Mouse (Mus musculus) intestine, postnatal 0 days (tissue): Measurements from ENCODE around the gene Lnpep. TPM values are rescaled to one million over a fixed set of nuclear protein-coding genes. Genes with fewer than 3 reads are reported as not detected.

Source experiments
- ATAC-seq: fragments of 200-750 bp; cut with Nextera tagmentation; 2 replicates; pipeline ENCODE4 v1.8.0; 2017; ENCODE audit warnings: mild to moderate bottlenecking, moderate TSS enrichment, moderate library complexity
- H3K27ac ChIP-seq: fragments of 300-500 bp; sonication (generic); 2 replicates; pipeline ENCODE4 v1.5.1; 2014; ENCODE audit warnings: mild to moderate bottlenecking, low read depth, low read length, moderate library complexity
- H3K27me3 ChIP-seq: fragments of 300-500 bp; sonication (generic); replicated peaks from 2 replicates; pipeline ENCODE4 v1.6.1; 2014; ENCODE audit warnings: low read length, mixed read lengths; ENCODE audit not compliant: control insufficient read depth, insufficient read depth
- H3K36me3 ChIP-seq: fragments of 300-500 bp; sonication (generic); 2 replicates; pipeline ENCODE4 v1.6.1; 2014; ENCODE audit warnings: mild to moderate bottlenecking, moderate library complexity; ENCODE audit not compliant: control insufficient read depth, insufficient read depth
- H3K4me1 ChIP-seq: fragments of 300-500 bp; sonication (generic); replicated peaks from 2 replicates; pipeline ENCODE4 v1.6.1; 2014; ENCODE audit warnings: antibody characterized with exemption, low read length, mixed read lengths; ENCODE audit not compliant: control insufficient read depth, insufficient read depth
- H3K4me2 ChIP-seq: fragments of 300-500 bp; sonication (generic); replicated peaks from 2 replicates; pipeline ENCODE4 v1.6.1; 2014; ENCODE audit warnings: low read depth, mild to moderate bottlenecking, moderate library complexity
- H3K4me3 ChIP-seq: fragments of 300-500 bp; sonication (generic); 2 replicates; pipeline ENCODE4 v1.5.1; 2014; ENCODE audit warnings: low read depth, low read length
- H3K9ac ChIP-seq: fragments of 300-500 bp; sonication (generic); 2 replicates; pipeline ENCODE4 v1.6.1; 2014; ENCODE audit warnings: mild to moderate bottlenecking, low read depth, low read length
- H3K9me3 ChIP-seq: fragments of 300-500 bp; sonication (generic); 2 replicates; pipeline ENCODE4 v1.6.1; 2016; ENCODE audit warnings: mixed run types; ENCODE audit not compliant: control insufficient read depth
- CTCF ChIP-seq: sonication (generic); IDR thresholded peaks from 2 replicates; pipeline ENCODE4 v1.5.1; 2016; ENCODE audit warnings: low read depth, mild to moderate bottlenecking, control low read depth, antibody characterized with exemption, moderate library complexity
- WGBS: fragments of 180-500 bp; shearing (Covaris S2); extraction: QIAGEN DNeasy Blood & Tissue Kit; methylation state at CpG from one replicate; pipeline ENCODE4 v1.1.7; 2014; 5-methylcytosine and 5-hydroxymethylcytosine counted together
- polyA plus RNA-seq: library from polyadenylated mRNA; unstranded; fragments of >200 nt; fragmentation: Nextera tagmentation; extraction: Ambion mirVana; gene quantifications from 2 replicates; pipeline ENCODE4 v1.2.1, GENCODE M21; 2015

Lnpep gene
- polyA plus RNA-seq, 1 experiment from 2014 or later, result 4.0 TPM

DNA sequence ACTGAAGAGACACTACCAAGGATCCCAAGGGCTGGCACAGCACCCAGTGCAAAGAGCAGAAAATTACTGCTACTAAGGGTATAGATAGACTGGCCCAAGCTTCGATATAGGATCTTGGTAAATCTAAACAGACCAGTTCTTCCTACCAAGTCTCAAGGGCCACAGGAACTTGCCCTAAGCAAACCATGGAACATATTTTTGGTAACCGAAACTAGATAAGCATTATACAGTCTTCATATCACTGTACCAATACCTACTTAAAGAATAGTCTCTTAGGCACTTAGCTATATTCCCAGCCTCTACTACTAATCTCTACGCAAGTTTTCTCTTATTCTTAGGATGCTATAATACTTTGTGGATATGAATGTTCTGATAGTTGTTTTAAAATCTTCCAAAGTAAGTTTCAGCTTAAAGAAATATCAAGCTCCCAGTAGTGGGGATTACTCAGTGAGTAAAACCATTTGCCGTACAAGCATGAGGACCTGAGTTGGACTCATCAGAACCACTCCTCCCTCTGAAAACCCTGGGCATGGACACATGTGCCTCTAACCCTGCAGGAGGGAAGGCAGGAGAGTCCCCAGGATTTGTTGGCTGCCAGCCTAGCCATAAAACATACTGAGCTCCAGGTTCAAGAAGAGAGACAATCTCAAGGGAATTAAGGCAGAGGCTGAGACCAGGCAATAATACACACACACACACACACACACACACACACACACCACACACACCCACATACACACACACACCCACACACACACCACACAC is 7.2 kb downstream of the Lnpep start:
- WGBS, result 83% methylated on average over 4 of the region's 4 CpGs
- no peak for TF ChIP-seq CTCF
- H3K9ac ChIP-seq, result no peak overlapping the region
- H3K4me2 ChIP-seq, result no peak overlapping the region
- no peaks in the 10 kb centered on the region for H3K9me3 ChIP-seq
- 0 out of 2 replicates have a peak, but pooled peaks cover 2% of the 10 kb centered on the region for H3K4me1 ChIP-seq
- no peak overlapping the region for H3K4me3 ChIP-seq
- H3K27me3 ChIP-seq, result no peaks in the 10 kb centered on the region
- no peak overlapping the region for H3K27ac ChIP-seq
- no peak for ATAC-seq
- H3K36me3 ChIP-seq, result no peaks in the 10 kb centered on the region

DNA sequence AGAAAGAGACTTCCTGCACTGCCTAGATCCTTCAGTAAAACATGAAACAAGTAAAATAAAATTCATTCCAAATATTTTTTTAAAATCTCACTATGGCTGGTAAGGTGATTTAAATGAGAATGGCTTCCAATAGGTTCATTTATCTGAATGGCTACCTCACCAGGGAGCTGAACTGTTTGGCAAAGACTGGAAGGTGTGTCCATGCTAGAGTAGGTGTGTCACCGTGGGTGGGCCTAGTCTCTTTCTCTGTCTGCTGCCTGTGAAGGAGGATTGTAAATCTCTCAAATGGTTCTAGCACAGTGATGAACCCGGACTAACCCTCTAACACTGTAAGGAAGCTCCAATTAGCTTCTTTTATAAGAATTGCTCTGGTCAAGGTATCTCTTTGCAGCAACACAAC is 12.5 kb downstream of the Lnpep start:
- Histone ChIP-seq H3K4me1 (no peaks in the 10 kb centered on the region), H3K27ac (no peak overlapping the region), H3K4me3 (no peak overlapping the region), H3K4me2 (no peak overlapping the region), H3K9me3 (no peaks in the 10 kb centered on the region), H3K27me3 (no peaks in the 10 kb centered on the region), H3K9ac (no peak overlapping the region), H3K36me3 (no peaks in the 10 kb centered on the region)
- 77% methylated on average over 2 of the region's 2 CpGs for WGBS
- TF ChIP-seq CTCF, result no peak
- no peak for ATAC-seq

DNA sequence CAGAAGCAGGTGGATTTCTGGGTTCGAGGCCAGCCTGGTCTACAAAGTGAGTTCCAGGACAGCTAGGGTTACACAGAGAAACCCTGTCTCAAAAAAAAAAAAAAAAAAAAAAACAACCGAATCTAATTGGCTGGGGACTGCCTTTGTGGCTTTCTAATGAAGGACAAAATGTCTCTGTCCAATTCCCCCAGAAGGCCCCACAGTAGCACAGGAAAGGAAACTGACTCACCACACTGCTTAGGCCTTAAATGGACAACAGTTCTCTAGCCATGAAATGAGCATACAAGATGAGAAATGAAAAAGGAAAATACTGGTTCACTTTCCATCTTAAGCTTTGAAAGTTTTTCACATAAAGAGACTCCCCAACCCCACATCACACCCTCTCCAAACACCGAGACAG is 15.3 kb downstream of the Lnpep start:
- H3K4me3 ChIP-seq, result no peak overlapping the region
- H3K27me3 ChIP-seq, result no peaks in the 10 kb centered on the region
- H3K27ac ChIP-seq, result no peak overlapping the region
- 72% methylated on average over 3 of the region's 3 CpGs for WGBS
- H3K9ac ChIP-seq, result no peak overlapping the region
- no peak for ATAC-seq
- H3K36me3 ChIP-seq, result no peaks in the 10 kb centered on the region
- H3K4me1 ChIP-seq, result no peaks in the 10 kb centered on the region
- no peak for TF ChIP-seq CTCF
- no peaks in the 10 kb centered on the region for H3K9me3 ChIP-seq
- no peak overlapping the region for H3K4me2 ChIP-seq

DNA sequence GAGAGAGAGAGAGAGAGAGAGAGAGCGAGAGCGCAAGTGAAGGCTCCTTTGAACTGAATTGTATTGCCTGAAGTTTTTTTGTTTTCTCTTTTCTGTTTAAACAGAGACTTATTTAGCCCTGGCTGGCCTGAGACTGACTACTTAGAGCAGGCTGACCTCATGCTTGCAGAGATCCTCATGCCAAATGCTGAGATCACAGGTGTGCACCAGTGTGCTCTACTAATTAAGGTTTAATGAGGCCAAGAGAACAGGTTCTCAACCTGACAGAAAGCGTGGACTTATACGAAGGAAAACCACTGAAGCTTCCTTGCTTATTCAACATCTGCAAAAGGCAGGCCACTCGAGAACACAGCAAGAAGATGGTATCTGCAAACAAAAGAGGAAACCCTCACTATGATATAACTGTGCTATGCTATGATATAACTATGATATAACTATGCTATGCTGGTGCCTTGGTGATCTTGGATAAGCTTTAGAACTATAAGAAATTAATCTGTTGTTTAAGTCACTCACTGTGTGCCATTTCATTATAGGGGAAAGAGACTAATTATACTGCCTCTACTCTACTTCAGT is 16.3 kb downstream of the Lnpep start:
- Histone ChIP-seq H3K4me1 (no peaks in the 10 kb centered on the region), H3K27me3 (no peaks in the 10 kb centered on the region), H3K4me3 (no peak overlapping the region), H3K9me3 (no peaks in the 10 kb centered on the region), H3K27ac (no peak overlapping the region), H3K9ac (no peak overlapping the region), H3K36me3 (no peaks in the 10 kb centered on the region), H3K4me2 (no peak overlapping the region)
- TF ChIP-seq CTCF, result no peak
- 77% methylated on average over 5 of the region's 5 CpGs for WGBS
- ATAC-seq, result no peak

DNA sequence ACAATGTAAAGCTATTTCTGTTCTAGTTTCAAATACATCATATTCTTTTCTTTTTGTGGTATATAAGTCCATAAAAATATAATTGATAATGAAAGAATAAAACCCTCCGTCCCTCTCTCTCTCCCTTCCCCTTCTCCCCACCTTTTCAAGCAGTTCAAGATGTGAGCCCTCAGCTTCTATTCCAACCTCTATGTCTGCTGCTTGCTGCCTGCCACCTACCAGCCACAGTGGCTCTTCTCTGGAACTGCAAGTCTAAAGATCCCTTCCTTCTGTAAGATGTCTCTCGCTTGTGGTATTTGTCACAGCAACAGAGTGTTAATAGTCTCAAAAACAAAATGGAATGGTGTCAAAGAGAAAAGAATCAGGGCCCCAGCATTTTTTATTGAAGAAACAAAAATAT is 20.3 kb downstream of the Lnpep start:
- 94% methylated on average over 2 of the region's 2 CpGs for WGBS
- H3K4me2 ChIP-seq, result no peak overlapping the region
- no peak overlapping the region for H3K4me3 ChIP-seq
- H3K27ac ChIP-seq, result no peak overlapping the region
- no peaks in the 10 kb centered on the region for H3K27me3 ChIP-seq
- 0 out of 2 replicates have a peak, but pooled peaks cover 4% of the 10 kb centered on the region for H3K4me1 ChIP-seq
- ATAC-seq, result no peak
- no peaks in the 10 kb centered on the region for H3K36me3 ChIP-seq
- H3K9ac ChIP-seq, result no peak overlapping the region
- H3K9me3 ChIP-seq, result no peaks in the 10 kb centered on the region
- TF ChIP-seq CTCF, result no peak

DNA sequence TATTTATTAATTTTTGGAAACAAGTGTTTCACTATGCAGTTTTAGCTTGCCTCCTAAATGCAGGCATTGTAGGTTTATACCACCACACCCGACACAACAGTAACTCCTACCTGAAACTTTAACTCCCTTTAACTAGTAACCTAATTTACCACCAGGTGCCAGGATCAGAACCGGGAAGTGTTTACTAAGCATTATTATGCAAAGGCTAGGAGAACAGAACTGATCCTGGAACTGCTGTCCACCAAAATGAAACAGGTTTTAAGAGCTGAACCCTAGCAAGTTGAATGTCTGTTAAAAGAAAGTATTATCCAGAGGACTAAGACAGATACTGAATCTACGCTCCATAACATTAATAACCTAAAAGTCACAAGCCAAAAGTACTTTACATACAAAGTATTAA is 21.2 kb downstream of the Lnpep start:
- 85% methylated on average over 3 of the region's 3 CpGs for WGBS
- no peak for TF ChIP-seq CTCF
- Histone ChIP-seq H3K4me3 (no peak overlapping the region), H3K4me1 (0 out of 2 replicates have a peak, but pooled peaks cover 4% of the 10 kb centered on the region), H3K36me3 (no peaks in the 10 kb centered on the region), H3K27me3 (no peaks in the 10 kb centered on the region), H3K9ac (no peak overlapping the region), H3K27ac (no peak overlapping the region), H3K9me3 (no peaks in the 10 kb centered on the region), H3K4me2 (no peak overlapping the region)
- ATAC-seq, result no peak
